Mouse (Mus musculus): ENCODE measurements around the gene Coch.
"Not testable (repeated sequence)": the region's sequence is repeated elsewhere in the genome, so short reads cannot be mapped to it uniquely, and the experiment has no call there.

The Coch gene

GRCm38 (mm10) chr12:51593229-51594029 lies at the start of gene Coch:
Gene Coch (plus strand): TSS chr12:51593341.
- DNase-seq, result peak; percentile 46

- no peak for DNase-seq
Measured at GRCm38 (mm10) chr12:51543402-51543960, 49.7 kb upstream of the Coch start.

GRCm38 (mm10) chr12:51555041-51555440 lies 38.1 kb upstream of the Coch start:
- DNase-seq, result no peak

DNA sequence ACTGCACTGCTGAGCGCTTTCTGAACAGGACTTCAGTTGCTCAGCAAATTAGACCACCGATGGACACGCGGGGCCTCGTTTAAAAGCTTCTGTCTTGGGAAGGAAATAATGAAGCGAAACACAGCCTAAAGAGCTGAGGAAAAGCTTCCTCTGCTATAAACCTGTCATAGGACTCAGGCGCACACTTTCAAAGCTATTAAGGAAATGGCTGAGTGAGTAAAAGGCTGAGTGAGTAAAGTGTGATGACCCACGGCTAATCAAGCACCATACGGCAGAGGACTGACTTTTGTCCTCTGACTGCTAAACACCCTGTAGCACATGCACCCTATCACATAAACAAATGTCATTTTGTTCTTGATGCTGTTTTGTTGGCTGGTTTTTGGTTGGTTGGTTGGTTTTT lies 31.7 kb upstream of the Coch start:
- DNase-seq, result no peak

GRCm38 (mm10) chr12:51567225-51567624 lies 25.9 kb upstream of the Coch start:
- DNase-seq, result no peak

GRCm38 (mm10) chr12:51569472-51569871 lies 23.7 kb upstream of the Coch start:
- DNase-seq, result no peak

- DNase-seq, result no peak
Measured at GRCm38 (mm10) chr12:51569944-51570343, 23.2 kb upstream of the Coch start.

DNA sequence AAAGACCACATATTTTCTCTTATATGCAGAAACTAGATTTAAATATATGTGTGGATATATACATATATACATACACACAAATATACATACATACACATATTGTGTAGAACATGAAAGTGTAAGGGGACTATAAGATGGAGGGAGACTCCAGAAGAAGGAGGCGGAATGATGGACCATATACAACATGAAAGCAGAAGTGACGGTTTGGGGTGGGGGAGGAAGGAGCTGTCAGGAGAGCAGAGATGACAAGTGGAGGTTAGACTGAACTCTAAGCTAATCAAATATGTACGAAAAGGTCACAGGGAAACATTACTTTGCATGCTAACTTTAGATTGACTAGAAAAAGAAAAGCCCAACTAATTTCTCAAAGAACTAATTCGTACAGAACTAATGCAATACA lies 20.5 kb upstream of the Coch start:
- no peak for DNase-seq

DNA sequence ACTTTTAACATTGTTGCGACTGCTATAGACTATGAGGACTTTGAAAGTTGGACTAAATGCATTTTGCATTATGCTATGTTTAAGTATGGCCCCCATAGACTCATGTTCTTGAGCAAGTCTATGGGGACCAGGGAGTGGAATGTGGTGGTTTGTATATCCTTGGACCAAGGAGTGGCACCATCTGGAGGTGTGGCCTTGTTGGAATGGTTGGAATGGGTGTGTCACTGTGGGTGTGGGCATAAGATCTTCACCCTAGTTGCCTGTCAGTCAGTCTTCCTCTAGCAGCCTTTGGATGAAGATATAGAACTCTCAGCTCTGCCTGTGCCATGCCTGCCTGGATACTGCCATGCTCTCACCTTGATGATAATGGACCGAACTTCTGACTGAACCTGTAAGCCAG lies 15.3 kb upstream of the Coch start:
- DNase-seq, result not testable (repeated sequence)

GRCm38 (mm10) chr12:51589263-51589662 lies 3.9 kb upstream of the Coch start:
- DNase-seq, result no peak

- DNase-seq, result no peak
Measured at GRCm38 (mm10) chr12:51591921-51592320, 1.2 kb upstream of the Coch start.

DNA sequence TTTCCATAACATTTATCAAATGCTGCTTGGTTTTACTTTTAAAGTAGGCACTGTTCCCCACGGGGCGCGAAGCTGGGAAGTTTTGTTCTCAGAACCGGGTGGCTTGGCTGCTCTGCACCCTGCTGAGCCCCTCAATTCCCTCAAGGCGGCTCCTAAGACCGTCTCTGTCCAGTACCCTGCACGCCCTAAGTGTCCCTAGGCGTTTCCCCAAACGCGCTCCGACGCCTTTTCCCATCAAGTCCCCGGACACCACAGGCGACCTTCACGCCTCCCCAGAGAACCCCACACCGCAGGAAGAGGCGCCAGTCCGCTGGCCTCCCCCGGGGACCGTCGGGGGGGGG lies 283 bp upstream of the Coch start:
- no peak for DNase-seq

GRCm38 (mm10) chr12:51594030-51594470 lies 909 bp downstream of the Coch start:
- no peak for DNase-seq

- DNase-seq, result no peak
Measured at GRCm38 (mm10) chr12:51603306-51603705, 10.2 kb downstream of the Coch start.

DNA sequence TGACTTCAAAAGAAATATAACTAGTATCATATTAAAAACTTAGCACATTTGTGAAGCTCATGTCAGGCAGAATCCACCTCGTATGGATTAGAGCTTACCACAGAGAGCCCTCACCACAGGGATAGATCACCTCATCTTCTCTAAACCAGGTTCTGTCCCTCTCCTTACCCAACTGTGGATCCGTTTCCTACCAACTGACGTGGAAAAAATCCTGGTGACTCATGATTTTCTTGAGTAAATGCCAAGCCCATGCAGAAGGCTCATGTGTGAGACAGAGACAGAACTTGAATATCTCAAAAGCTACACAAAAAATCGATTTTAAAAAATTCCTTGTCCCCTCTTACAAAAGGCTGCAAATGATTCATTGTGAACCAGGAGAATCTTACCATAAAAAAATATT lies 13.0 kb downstream of the Coch start:
- no peak for DNase-seq

- no peak for DNase-seq
Measured at GRCm38 (mm10) chr12:51612361-51612760, 19.2 kb downstream of the Coch start.

GRCm38 (mm10) chr12:51620572-51620971 lies 27.4 kb downstream of the Coch start:
- no peak for DNase-seq

DNA sequence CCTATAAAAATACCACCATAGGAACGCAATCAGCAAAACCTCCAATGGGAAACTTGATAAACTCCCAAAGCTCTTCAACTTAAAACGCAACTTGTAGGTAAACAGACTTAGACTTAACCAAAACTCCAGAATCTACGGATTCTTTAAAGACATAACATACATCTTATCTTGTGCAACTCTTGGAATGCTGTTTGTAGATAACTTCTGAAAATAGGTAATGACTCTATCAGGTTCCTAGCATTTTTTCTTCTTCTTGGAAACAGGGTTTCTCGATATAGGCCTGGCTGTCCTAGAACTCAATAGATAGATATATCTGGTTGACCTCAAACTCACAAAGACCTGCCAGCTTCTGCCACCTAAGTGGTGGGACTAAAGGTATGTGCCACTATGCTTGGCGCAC lies 28.0 kb downstream of the Coch start:
- no peak for DNase-seq

- no peak for DNase-seq
Measured at GRCm38 (mm10) chr12:51622670-51623365, 29.7 kb downstream of the Coch start.

DNA sequence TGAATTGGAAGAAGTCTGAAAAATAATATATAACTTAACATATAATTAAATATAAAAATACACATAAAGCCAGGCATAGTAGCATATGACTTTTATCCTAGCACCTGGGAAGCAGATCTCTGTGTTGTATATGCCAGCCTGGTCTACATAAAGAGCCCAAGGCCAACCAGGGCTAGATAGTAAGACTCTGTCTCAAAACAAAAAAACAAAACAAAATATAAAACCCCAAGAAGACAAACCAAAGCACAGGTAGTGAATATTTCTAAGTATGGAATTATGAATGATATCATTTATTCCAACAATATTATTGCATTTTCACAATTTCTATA lies 30.2 kb downstream of the Coch start:
- no peak for DNase-seq

GRCm38 (mm10) chr12:51633481-51633880 lies 40.3 kb downstream of the Coch start:
- no peak for DNase-seq

GRCm38 (mm10) chr12:51636260-51636659 lies 43.1 kb downstream of the Coch start:
- DNase-seq, result no peak

- DNase-seq, result no peak
Measured at GRCm38 (mm10) chr12:51636689-51637470, 43.7 kb downstream of the Coch start.

GRCm38 (mm10) chr12:51641871-51642270 lies 48.7 kb downstream of the Coch start:
- DNase-seq, result no peak

Measured in right cerebral cortex, postnatal 25 days (tissue).